Mouse (Mus musculus) cortical plate, adult 2 months (tissue): ENCODE data around the gene Hhex.

Experiments used
- CTCF ChIP-seq: fragments of 200-500 bp; IDR thresholded peaks from 2 replicates; pipeline ENCODE4 v1.5.1; 2011; ENCODE audit warnings: mild to moderate bottlenecking, control low read depth, low read length; ENCODE audit not compliant: insufficient read depth; ENCODE audit errors: extremely low read depth
- POLR2A ChIP-seq: fragments of 200-500 bp; IDR thresholded peaks from 2 replicates; pipeline ENCODE4 v1.6.1; 2011; ENCODE audit warnings: mild to moderate bottlenecking, low read length, control low read depth; ENCODE audit not compliant: insufficient read depth; ENCODE audit errors: extremely low read depth

GRCm38 (mm10) chr19:37449246-37449645 lies 14.6 kb downstream of the Hhex start:
- TF ChIP-seq CTCF = no peak
- TF ChIP-seq POLR2A = no peak
